24 mouse cellular contexts compared by ENCODE assay signal in the genomic region with DNA sequence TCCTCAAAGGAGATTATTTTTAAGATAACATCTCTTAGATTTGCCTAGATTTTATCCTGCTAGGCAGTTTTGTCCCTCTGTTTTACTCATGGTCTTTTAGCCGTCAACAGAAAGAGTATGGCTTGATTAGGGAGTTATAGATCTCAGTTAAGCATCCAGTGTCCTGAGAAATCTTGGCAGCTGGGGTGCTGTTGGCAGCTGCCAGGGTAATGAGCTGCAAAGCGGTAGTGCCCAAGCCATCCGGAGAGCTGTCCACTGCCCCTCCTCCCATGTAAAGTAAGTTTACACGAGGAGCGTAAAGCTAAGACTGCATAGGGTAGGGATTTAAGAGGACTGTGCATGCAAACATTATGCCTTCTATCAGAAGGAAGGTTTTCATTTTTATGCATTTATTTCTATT. TPM values are rescaled to one million over a fixed set of nuclear protein-coding genes. Genes with fewer than 3 reads are reported as not detected.
DNase-seq lines count a peak whose midpoint lies in the region; ATAC-seq and TF ChIP-seq lines count a peak whose summit lies in the region.
"Had no signal": no experiment of that assay in that cellular context is flagged by ENCODE, and none has a peak within 500 bp of the region (broad histone marks: within the 10 kb centered on the region; RNA-seq: fewer than 3 reads in every experiment).

No protein-coding gene starts in this region.

- no peak overlapping the region for H3K4me3 ChIP-seq in hindbrain, embryonic 14.5 days (replicated peaks; ENCODE audit: low read length)
- no peak overlapping the region for H3K4me3 ChIP-seq in hindbrain, embryonic 10.5 days
- H3K4me3 ChIP-seq in midbrain, postnatal 0 days (ENCODE audit: low read depth, low read length) = no peak overlapping the region
- no peak overlapping the region for H3K4me3 ChIP-seq in midbrain, embryonic 15.5 days
- H3K4me3 ChIP-seq: forebrain, embryonic 10.5 days; heart, adult 2 months; heart, embryonic 15.5 days; left cerebral cortex, adult 2 months; limb, embryonic 13.5 days; liver, embryonic 13.5 days had no signal

- intact Hi-C loops in left cerebral cortex, postnatal 10 days (cut with DNase I) = loop anchor here (5.0 kb wide), 1 partner anchor 41 kb away; the partner anchor contains the start of gene Tmcc2

- ATAC-seq in hindbrain, embryonic 14.5 days (ENCODE audit: low FRiP score) = no peak
- ATAC-seq in midbrain, postnatal 0 days (ENCODE audit: low FRiP score) = no peak
- ATAC-seq in midbrain, embryonic 15.5 days (replicated peaks) = no peak
- ATAC-seq: midbrain, embryonic 16.5 days; Patski had no signal

- H3K9me3 ChIP-seq in hindbrain, embryonic 14.5 days (ENCODE audit: control insufficient read depth, low read length) = no peaks in the 10 kb centered on the region
- no peaks in the 10 kb centered on the region for H3K9me3 ChIP-seq in hindbrain, embryonic 10.5 days
- H3K9me3 ChIP-seq in midbrain, postnatal 0 days (ENCODE audit: low read length) = no peaks in the 10 kb centered on the region
- H3K9me3 ChIP-seq in midbrain, embryonic 15.5 days = no peaks in the 10 kb centered on the region
- H3K9me3 ChIP-seq: forebrain, embryonic 10.5 days; heart, embryonic 15.5 days; limb, embryonic 13.5 days; liver, embryonic 13.5 days had no signal

- no peak overlapping the region for H3K9ac ChIP-seq in hindbrain, embryonic 14.5 days
- H3K9ac ChIP-seq in midbrain, postnatal 0 days (replicated peaks; ENCODE audit: low read length, poor library complexity, severe bottlenecking) = no peak overlapping the region
- H3K9ac ChIP-seq in midbrain, embryonic 15.5 days = no peak overlapping the region
- H3K9ac ChIP-seq: heart, embryonic 15.5 days; limb, embryonic 13.5 days; liver, embryonic 13.5 days; lung, embryonic 14.5 days had no signal

- peaks cover 10% of the 10 kb centered on the region for H3K36me3 ChIP-seq in hindbrain, embryonic 14.5 days (replicated peaks; ENCODE audit: control insufficient read depth, insufficient read depth)
- peaks cover 13% of the 10 kb centered on the region for H3K36me3 ChIP-seq in hindbrain, embryonic 10.5 days
- peaks cover 5% of the 10 kb centered on the region; the same call in 1 of the 2 replicates for H3K36me3 ChIP-seq in midbrain, postnatal 0 days (ENCODE audit: insufficient read depth, low read length)
- no peaks in the 10 kb centered on the region for H3K36me3 ChIP-seq in midbrain, embryonic 15.5 days (replicated peaks)

- H3K4me1 ChIP-seq in hindbrain, embryonic 14.5 days (replicated peaks; ENCODE audit: control insufficient read depth, insufficient read depth, low read length) = peaks cover 27% of the 10 kb centered on the region
- peaks cover 19% of the 10 kb centered on the region for H3K4me1 ChIP-seq in hindbrain, embryonic 10.5 days (replicated peaks)
- H3K4me1 ChIP-seq in midbrain, postnatal 0 days (ENCODE audit: insufficient read depth, low read length) = peaks cover 5% of the 10 kb centered on the region; the same call in 1 of the 2 replicates
- H3K4me1 ChIP-seq in midbrain, embryonic 15.5 days = peaks cover 25% of the 10 kb centered on the region

- H3K4me2 ChIP-seq in hindbrain, embryonic 14.5 days (replicated peaks) = no peak overlapping the region
- H3K4me2 ChIP-seq in midbrain, postnatal 0 days (ENCODE audit: low read depth, low read length, poor library complexity, severe bottlenecking) = no peak overlapping the region
- no peak overlapping the region for H3K4me2 ChIP-seq in midbrain, embryonic 15.5 days
- H3K4me2 ChIP-seq: heart, embryonic 15.5 days; limb, embryonic 13.5 days; liver, embryonic 13.5 days; lung, embryonic 14.5 days had no signal

- no peak overlapping the region for H3K27ac ChIP-seq in hindbrain, embryonic 14.5 days
- no peak overlapping the region for H3K27ac ChIP-seq in hindbrain, embryonic 10.5 days
- H3K27ac ChIP-seq in midbrain, postnatal 0 days (ENCODE audit: low read depth, low read length) = no peak overlapping the region
- no peak overlapping the region for H3K27ac ChIP-seq in midbrain, embryonic 15.5 days
- H3K27ac ChIP-seq: forebrain, embryonic 10.5 days; heart, adult 2 months; heart, embryonic 15.5 days; left cerebral cortex, adult 2 months; limb, embryonic 13.5 days; liver, embryonic 13.5 days had no signal

- whole genome bisulfite sequencing in hindbrain, embryonic 14.5 days = 52% methylated on average over 5 of the region's 5 CpGs
- WGBS in hindbrain, embryonic 10.5 days = 87% methylated on average over 5 of the region's 5 CpGs
- WGBS in midbrain, postnatal 0 days = 49% methylated on average over 5 of the region's 5 CpGs
- 52% methylated on average over 5 of the region's 5 CpGs for whole genome bisulfite sequencing in midbrain, embryonic 15.5 days

- peak; percentile 71 to 78 for DNase-seq in cerebellum, postnatal 10 days
- no peak for DNase-seq in cerebellum, adult 11-12 months
- DNase-seq in hindbrain, embryonic 14.5 days (ENCODE audit: low spot score) = peak; percentile 54
- no peak for DNase-seq in hindbrain, embryonic 10.5 days (ENCODE audit: low spot score)
- DNase-seq in midbrain, postnatal 0 days (ENCODE audit: low spot score) = peak; percentile 76
- DNase-seq in skeletal muscle tissue, adult 2 months (ENCODE audit: low read depth, low spot score) = peak; percentile 32
- no peak for DNase-seq in left cerebral cortex, postnatal 10 days (ENCODE audit: extremely low spot score in 1 of 2, low spot score in 2 of 2)
- DNase-seq: adrenal gland, adult 8-10 months; cerebellum, postnatal 36 days; heart, adult 2 months; heart, postnatal 4 days; kidney, adult 8-10 months; kidney, postnatal 36 days; layer of hippocampus, adult 9-11 months; liver, embryonic 13.5 days; lung, embryonic 14.5 days; thymus, postnatal 36 days had no signal

- no peak for TF ChIP-seq CTCF in midbrain, postnatal 0 days (IDR thresholded peaks at IDR 0.05)

- H3K27me3 ChIP-seq in hindbrain, embryonic 14.5 days (ENCODE audit: control insufficient read depth, insufficient read depth, low read length) = no peaks in the 10 kb centered on the region
- H3K27me3 ChIP-seq in hindbrain, embryonic 10.5 days (ENCODE audit: insufficient read depth, poor library complexity, severe bottlenecking) = no peaks in the 10 kb centered on the region
- no peaks in the 10 kb centered on the region for H3K27me3 ChIP-seq in midbrain, postnatal 0 days (ENCODE audit: insufficient read depth, low read length)
- no peaks in the 10 kb centered on the region for H3K27me3 ChIP-seq in midbrain, embryonic 15.5 days (replicated peaks)
- H3K27me3 ChIP-seq: heart, embryonic 15.5 days; limb, embryonic 13.5 days; liver, embryonic 13.5 days; Patski had no signal

RNA-seq across cellular contexts. Expression of gene Dstyk, which starts 16.0 kb away (rescaled TPM):
- 10.0 and 10.4 TPM in 2 replicates for polyA plus RNA-seq in hindbrain, embryonic 14.5 days (2014; fragmentation: Nextera tagmentation; extraction: Ambion mirVana)
- 10.6 and 12.3 TPM in 2 replicates for polyA plus RNA-seq in hindbrain, embryonic 10.5 days (2016; fragmentation: Nextera tagmentation; extraction: Ambion mirVana)
- total RNA-seq in midbrain, postnatal 0 days (2014; rRNA removed) = 14.6 and 21.2 TPM in 2 replicates
- 5.4 and 5.6 TPM in 2 replicates for polyA plus RNA-seq in midbrain, postnatal 0 days (2015; fragmentation: Nextera tagmentation; extraction: Ambion mirVana)
- 12.1 and 12.4 TPM in 2 replicates for polyA plus RNA-seq in midbrain, embryonic 15.5 days (2015; fragmentation: Nextera tagmentation; extraction: Ambion mirVana)
- total RNA-seq in left cerebral cortex, postnatal 10 days (2021) = 10 to 100 TPM; 27.2 to 28.4 TPM

RNA-seq across cellular contexts. Expression of gene Tmcc2, which starts 42.3 kb away (rescaled TPM):
- polyA plus RNA-seq in hindbrain, embryonic 14.5 days (2014; fragmentation: Nextera tagmentation; extraction: Ambion mirVana) = 31.0 and 33.9 TPM in 2 replicates
- polyA plus RNA-seq in hindbrain, embryonic 10.5 days (2016; fragmentation: Nextera tagmentation; extraction: Ambion mirVana) = 15.1 and 18.7 TPM in 2 replicates
- 115 and 152 TPM in 2 replicates for total RNA-seq in midbrain, postnatal 0 days (2014; rRNA removed)
- 35.4 and 36.3 TPM in 2 replicates for polyA plus RNA-seq in midbrain, postnatal 0 days (2015; fragmentation: Nextera tagmentation; extraction: Ambion mirVana)
- polyA plus RNA-seq in midbrain, embryonic 15.5 days (2015; fragmentation: Nextera tagmentation; extraction: Ambion mirVana) = 38.4 and 39.4 TPM in 2 replicates
- total RNA-seq in left cerebral cortex, postnatal 10 days (2021) = 100 to 1,000 TPM; 141 to 143 TPM

RNA-seq across cellular contexts. Expression of gene Rbbp5, which starts 43.8 kb away (rescaled TPM):
- polyA plus RNA-seq in hindbrain, embryonic 14.5 days (2014; fragmentation: Nextera tagmentation; extraction: Ambion mirVana) = 40.9 and 47.3 TPM in 2 replicates
- polyA plus RNA-seq in hindbrain, embryonic 10.5 days (2016; fragmentation: Nextera tagmentation; extraction: Ambion mirVana) = 47.4 and 60.0 TPM in 2 replicates
- 22.6 and 31.4 TPM in 2 replicates for total RNA-seq in midbrain, postnatal 0 days (2014; rRNA removed)
- polyA plus RNA-seq in midbrain, postnatal 0 days (2015; fragmentation: Nextera tagmentation; extraction: Ambion mirVana) = 25.5 and 25.8 TPM in 2 replicates
- 46.5 and 50.3 TPM in 2 replicates for polyA plus RNA-seq in midbrain, embryonic 15.5 days (2015; fragmentation: Nextera tagmentation; extraction: Ambion mirVana)
- total RNA-seq in left cerebral cortex, postnatal 10 days (2021) = 10 to 100 TPM; 29.4 to 37.4 TPM

Comparison
In these comparisons a context has a peak if more than half of its experiments do, and no peak if none do; other contexts are left out.
1. DNase-seq: peak in cerebellum, postnatal 10 days (2 of 2), hindbrain, embryonic 14.5 days (single experiment), midbrain, postnatal 0 days (single experiment) and skeletal muscle tissue, adult 2 months (single experiment); none in cerebellum, adult 11-12 months (single experiment), hindbrain, embryonic 10.5 days (single experiment) and left cerebral cortex, postnatal 10 days (0 of 2).